Mouse (Mus musculus): ENCODE data around the gene Gm3854. TPM values are rescaled to one million over a fixed set of nuclear protein-coding genes. Genes with fewer than 3 reads are reported as not detected.

Gene Gm3854
- polyA plus RNA-seq (2014; fragmentation: Illumina TruSeq; extraction: RNeasy Lipid Tissue Mini Kit (QIAGEN cat#74804); ENCODE audit: low read depth, low replicate concordance): 0.93 TPM

DNA sequence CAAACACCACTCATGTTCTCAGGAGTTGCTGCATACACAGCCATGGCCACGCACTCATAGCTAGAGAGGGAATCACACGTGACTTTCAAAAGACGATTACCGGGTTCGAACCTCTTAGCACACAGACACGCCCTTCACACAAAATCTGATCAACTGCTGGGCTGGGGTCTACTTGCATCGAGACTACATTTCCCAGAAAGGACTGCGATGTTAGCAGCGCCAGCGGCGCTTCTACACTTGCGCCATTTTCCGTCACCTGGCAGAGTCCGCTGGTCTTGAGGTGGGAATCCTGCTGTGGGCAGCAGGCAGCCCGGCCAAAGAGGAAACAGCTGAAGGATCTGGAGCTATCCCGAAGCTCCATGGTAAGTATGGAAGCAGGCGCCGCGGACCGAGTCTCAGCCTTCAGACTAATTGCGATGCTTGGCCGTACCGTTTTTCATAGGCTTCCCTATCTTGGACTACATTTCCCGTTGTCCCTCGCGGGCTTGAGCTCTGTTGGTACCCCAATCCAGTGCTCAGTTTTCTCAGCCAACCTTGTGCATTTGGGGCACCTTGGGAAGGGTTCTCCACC, at the start of gene Gm3854:
Gene Gm3854, plus strand, starts transcription at position 259 of the 571 bp plus-strand sequence.

DNA sequence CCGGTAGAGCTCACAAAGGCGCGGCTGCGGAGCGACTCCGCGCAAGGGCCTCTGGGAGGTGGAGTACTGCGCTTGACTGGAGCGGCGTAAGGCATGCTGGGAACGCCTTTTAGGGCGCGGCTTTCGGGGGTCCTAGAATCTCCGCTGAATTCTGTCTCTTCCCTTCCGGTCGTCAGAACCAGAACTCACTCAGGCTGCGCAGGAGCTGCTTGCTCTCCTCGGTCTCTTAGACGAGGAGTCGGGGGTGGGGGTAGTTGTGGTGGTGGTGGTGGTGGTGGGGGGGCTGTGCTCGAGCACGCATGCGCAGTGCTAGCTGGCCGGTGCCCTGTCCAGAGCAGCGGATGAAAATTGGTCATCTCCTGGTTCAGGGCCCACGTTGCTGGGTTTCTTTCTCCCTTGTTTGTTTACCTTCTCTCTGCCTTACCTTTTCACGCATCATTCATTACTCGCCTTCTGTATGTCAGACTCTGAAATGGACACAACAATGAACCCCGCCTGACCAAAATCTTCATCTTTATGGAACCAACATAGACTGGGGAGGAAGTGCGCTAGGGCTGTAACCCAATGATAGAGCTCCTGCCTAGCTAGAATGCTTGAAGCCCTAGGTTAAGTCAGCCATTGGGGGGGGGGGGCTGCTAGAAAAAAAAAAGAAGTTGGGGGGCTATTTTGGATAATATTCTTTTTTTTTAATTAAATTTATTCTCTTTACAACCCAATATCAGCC, 12.2 kb upstream of the Gm3854 start, which contains the start of gene Zfp583:
Gene Zfp583, minus strand, starts transcription at position 53 of the 724 bp plus-strand sequence.

DNA sequence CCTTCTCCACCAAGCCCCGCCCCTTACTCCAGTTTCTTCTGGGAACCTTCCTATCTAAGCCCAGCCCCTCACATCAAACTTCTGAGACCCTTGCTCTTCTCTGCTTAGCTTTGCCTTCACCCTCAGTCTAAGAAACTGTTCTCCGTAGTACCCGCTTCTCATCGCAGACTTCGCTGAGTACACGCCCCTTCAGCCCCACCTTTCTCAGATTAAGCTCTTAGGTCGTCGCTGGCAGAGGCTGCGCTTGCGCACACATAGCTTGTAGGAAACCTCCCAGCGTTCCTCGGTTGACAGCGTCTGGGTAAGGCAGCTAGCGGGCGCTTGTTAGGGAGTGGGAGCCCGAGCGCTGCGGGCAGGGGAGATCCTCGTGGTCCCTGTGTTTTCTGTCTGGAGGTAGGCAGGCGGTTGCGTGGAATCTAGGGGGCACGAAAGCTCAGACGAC, 19.5 kb downstream of the Gm3854 start, which contains the start of gene Zfp78:
Gene Zfp78, plus strand, starts transcription at position 234 of the 442 bp plus-strand sequence.

DNA sequence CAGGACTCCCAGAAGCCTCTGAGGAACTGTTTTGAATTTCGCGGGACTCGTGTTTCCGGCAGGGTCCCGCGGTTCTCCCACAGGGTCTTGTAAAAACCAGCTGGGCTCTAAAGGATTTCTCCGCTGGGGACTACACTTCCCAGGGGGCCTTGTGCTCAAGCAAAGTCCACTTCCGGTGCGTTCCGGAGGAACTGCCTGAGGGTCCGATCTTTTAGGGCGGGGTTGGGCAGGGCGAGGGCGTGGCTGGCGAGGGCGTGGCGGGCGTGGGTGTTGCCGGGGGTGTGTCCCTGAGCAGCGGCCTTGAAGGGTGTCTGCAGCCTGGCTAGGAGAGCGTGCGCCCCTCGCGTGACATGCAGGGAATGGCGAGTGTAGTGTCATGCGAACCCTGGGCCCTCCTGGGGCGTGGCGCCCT, 39.5 kb downstream of the Gm3854 start, which contains the start of gene Zfp28:
Gene Zfp28, plus strand, starts transcription at position 252 of the 412 bp plus-strand sequence.

DNA sequence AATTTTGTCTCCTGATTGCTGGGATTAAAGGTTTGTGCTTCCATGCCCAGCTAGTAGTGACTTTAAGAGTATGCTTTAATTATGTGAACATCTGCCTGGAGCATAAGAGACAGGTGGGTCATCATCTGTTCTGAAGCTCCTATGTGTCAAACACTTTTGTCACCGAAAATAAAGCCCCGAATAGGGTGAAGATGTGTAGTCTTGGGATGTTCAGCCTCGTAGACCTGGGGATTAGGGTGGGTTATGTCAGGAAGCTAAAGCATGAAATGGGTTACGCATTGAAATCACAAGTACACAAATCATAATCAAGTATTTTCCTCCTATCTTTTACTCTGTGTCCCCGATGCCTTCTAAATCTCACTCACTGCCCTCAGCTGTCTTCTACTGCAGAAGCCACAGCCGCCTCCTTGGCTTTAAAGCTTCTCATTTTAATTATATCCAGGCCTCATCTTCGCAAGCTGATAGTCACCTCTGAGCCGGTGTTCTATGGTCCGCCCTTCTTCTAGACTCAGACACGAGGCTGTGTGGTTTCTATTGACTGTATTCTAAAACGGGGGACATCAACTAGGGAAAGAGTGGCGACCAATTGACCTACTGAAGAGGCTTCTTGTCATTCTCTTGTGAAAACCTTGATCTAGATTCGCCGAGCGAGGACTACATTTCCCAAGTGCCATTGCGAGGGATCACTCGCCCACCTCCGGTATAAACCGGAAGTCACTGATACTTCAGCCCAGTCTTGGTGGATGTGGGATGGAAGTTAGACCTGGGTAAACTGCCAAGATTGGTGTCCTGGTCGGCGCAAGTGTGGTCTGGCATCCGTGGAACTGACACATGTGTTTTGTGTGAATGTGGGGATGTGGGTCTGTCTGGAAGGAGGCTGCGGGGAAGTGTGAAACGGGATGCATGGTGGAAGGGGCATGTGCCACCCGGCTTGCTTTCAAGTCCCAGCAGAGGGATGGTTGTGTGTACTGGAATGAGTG, 54.7 kb downstream of the Gm3854 start, which contains the start of gene Smim17:
Gene Smim17, plus strand, starts transcription at position 720 of the 980 bp plus-strand sequence.

Other genes starting within 250 kb of the Gm3854 start
- gene Zfp787, start 187.8 kb upstream of the Gm3854 start, polyA plus RNA-seq (2014; fragmentation: Illumina TruSeq; extraction: RNeasy Lipid Tissue Mini Kit (QIAGEN cat#74804); ENCODE audit: low read depth, low replicate concordance): 4.9 TPM
- 7.0 TPM for gene Zfp444, start 171.5 kb upstream of the Gm3854 start, polyA plus RNA-seq (2014; fragmentation: Illumina TruSeq; extraction: RNeasy Lipid Tissue Mini Kit (QIAGEN cat#74804); ENCODE audit: low read depth, low replicate concordance)
- gene Galp, start 146.7 kb upstream of the Gm3854 start, polyA plus RNA-seq (2014; fragmentation: Illumina TruSeq; extraction: RNeasy Lipid Tissue Mini Kit (QIAGEN cat#74804); ENCODE audit: low read depth, low replicate concordance): not detected
- gene Zscan5b, start 121.5 kb upstream of the Gm3854 start, polyA plus RNA-seq (2014; fragmentation: Illumina TruSeq; extraction: RNeasy Lipid Tissue Mini Kit (QIAGEN cat#74804); ENCODE audit: low read depth, low replicate concordance): not detected
- gene Epp13, start 91.0 kb upstream of the Gm3854 start, polyA plus RNA-seq (2014; fragmentation: Illumina TruSeq; extraction: RNeasy Lipid Tissue Mini Kit (QIAGEN cat#74804); ENCODE audit: low read depth, low replicate concordance): not detected
- gene Zfp667, start 57.2 kb upstream of the Gm3854 start, polyA plus RNA-seq (2014; fragmentation: Illumina TruSeq; extraction: RNeasy Lipid Tissue Mini Kit (QIAGEN cat#74804); ENCODE audit: low read depth, low replicate concordance): 8.7 TPM
- 3.1 TPM for gene Zfp583, start 12.5 kb upstream of the Gm3854 start, polyA plus RNA-seq (2014; fragmentation: Illumina TruSeq; extraction: RNeasy Lipid Tissue Mini Kit (QIAGEN cat#74804); ENCODE audit: low read depth, low replicate concordance)
- 5.0 TPM for gene Zfp78, start 19.5 kb downstream of the Gm3854 start, polyA plus RNA-seq (2014; fragmentation: Illumina TruSeq; extraction: RNeasy Lipid Tissue Mini Kit (QIAGEN cat#74804); ENCODE audit: low read depth, low replicate concordance)
- 4.0 TPM for gene Zfp28, start 39.5 kb downstream of the Gm3854 start, polyA plus RNA-seq (2014; fragmentation: Illumina TruSeq; extraction: RNeasy Lipid Tissue Mini Kit (QIAGEN cat#74804); ENCODE audit: low read depth, low replicate concordance)
- gene Smim17, start 55.0 kb downstream of the Gm3854 start, polyA plus RNA-seq (2014; fragmentation: Illumina TruSeq; extraction: RNeasy Lipid Tissue Mini Kit (QIAGEN cat#74804); ENCODE audit: low read depth, low replicate concordance): not detected
- not detected for gene Gm20715, start 66.5 kb downstream of the Gm3854 start, polyA plus RNA-seq (2014; fragmentation: Illumina TruSeq; extraction: RNeasy Lipid Tissue Mini Kit (QIAGEN cat#74804); ENCODE audit: low read depth, low replicate concordance)
- not detected for gene Olfr1344, start 94.9 kb downstream of the Gm3854 start, polyA plus RNA-seq (2014; fragmentation: Illumina TruSeq; extraction: RNeasy Lipid Tissue Mini Kit (QIAGEN cat#74804); ENCODE audit: low read depth, low replicate concordance)
- gene Olfr1336, start 112.4 kb downstream of the Gm3854 start, polyA plus RNA-seq (2014; fragmentation: Illumina TruSeq; extraction: RNeasy Lipid Tissue Mini Kit (QIAGEN cat#74804); ENCODE audit: low read depth, low replicate concordance): not detected
- gene Olfr1346, start 123.3 kb downstream of the Gm3854 start, polyA plus RNA-seq (2014; fragmentation: Illumina TruSeq; extraction: RNeasy Lipid Tissue Mini Kit (QIAGEN cat#74804); ENCODE audit: low read depth, low replicate concordance): not detected
- gene Olfr5, start 143.2 kb downstream of the Gm3854 start, polyA plus RNA-seq (2014; fragmentation: Illumina TruSeq; extraction: RNeasy Lipid Tissue Mini Kit (QIAGEN cat#74804); ENCODE audit: low read depth, low replicate concordance): not detected
- not detected for gene Olfr1347, start 156.0 kb downstream of the Gm3854 start, polyA plus RNA-seq (2014; fragmentation: Illumina TruSeq; extraction: RNeasy Lipid Tissue Mini Kit (QIAGEN cat#74804); ENCODE audit: low read depth, low replicate concordance)
- gene Olfr1348, start 165.0 kb downstream of the Gm3854 start, polyA plus RNA-seq (2014; fragmentation: Illumina TruSeq; extraction: RNeasy Lipid Tissue Mini Kit (QIAGEN cat#74804); ENCODE audit: low read depth, low replicate concordance): not detected
- gene Olfr1349, start 179.2 kb downstream of the Gm3854 start, polyA plus RNA-seq (2014; fragmentation: Illumina TruSeq; extraction: RNeasy Lipid Tissue Mini Kit (QIAGEN cat#74804); ENCODE audit: low read depth, low replicate concordance): not detected
- gene Olfr1350, start 221.1 kb downstream of the Gm3854 start, polyA plus RNA-seq (2014; fragmentation: Illumina TruSeq; extraction: RNeasy Lipid Tissue Mini Kit (QIAGEN cat#74804); ENCODE audit: low read depth, low replicate concordance): not detected